Mouse (Mus musculus): ENCODE measurements around the gene Hddc3. TPM values are rescaled to one million over a fixed set of nuclear protein-coding genes. Genes with fewer than 3 reads are reported as not detected.
A peak's percentile ranks its signal among the peaks of the same experiment; 100 is the strongest.

The Hddc3 gene
- polyA plus RNA-seq (2016; fragmentation: Nextera tagmentation; extraction: Ambion mirVana): 24.8 and 24.9 TPM in 2 replicates

DNA sequence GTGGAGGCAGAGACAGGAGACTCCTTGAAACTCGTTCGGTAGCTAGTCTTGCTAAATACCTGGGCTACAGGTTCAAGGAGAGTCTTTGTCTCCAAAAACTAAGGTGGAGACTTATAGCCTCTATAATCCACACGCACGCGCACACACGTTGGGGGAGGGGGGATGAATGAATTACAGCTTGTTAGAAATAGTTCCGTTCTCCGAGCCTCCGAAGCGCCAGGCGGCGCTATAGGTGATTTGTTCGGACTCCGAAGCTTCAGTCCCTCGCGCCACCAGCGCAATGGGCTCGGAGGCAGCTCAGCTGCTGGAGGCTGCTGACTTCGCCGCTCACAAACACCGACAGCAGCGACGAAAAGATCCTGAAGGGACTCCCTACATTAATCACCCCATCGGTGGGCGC, at the start of gene Hddc3:
Gene Hddc3 (plus strand): TSS at position 247 of the 400 bp plus-strand sequence.
- peak within 1 kb of the TSS; percentile 73 for H3K4me3 ChIP-seq
- peaks cover 58% of the 10 kb centered on the region for H3K4me1 ChIP-seq
- peak; percentile 94 for DNase-seq (ENCODE audit: low spot score)
- peaks cover 9% of the 10 kb centered on the region for H3K36me3 ChIP-seq
- WGBS: under 1% methylated on average over 25 of the region's 25 CpGs
- H3K27me3 ChIP-seq (ENCODE audit: low read depth, poor library complexity, severe bottlenecking): peaks cover 16% of the 10 kb centered on the region
- H3K9me3 ChIP-seq (replicated peaks): no peaks in the 10 kb centered on the region
- H3K27ac ChIP-seq (replicated peaks): peak within 1 kb of the TSS; percentile 92

GRCm38 (mm10) chr7:80294062-80294763, 48.7 kb upstream of the Hddc3 start, which contains the start of gene Prc1:
Gene Prc1, plus strand, starts transcription at chr7:80294450.
- H3K4me1 ChIP-seq: peaks cover 35% of the 10 kb centered on the region
- H3K9me3 ChIP-seq (replicated peaks): no peaks in the 10 kb centered on the region
- peaks cover 59% of the 10 kb centered on the region for H3K36me3 ChIP-seq
- H3K4me3 ChIP-seq: peak within 1 kb of the TSS; percentile 79
- peak within 1 kb of the TSS; percentile 89 for H3K27ac ChIP-seq (replicated peaks)
- no peaks in the 10 kb centered on the region for H3K27me3 ChIP-seq (ENCODE audit: low read depth, poor library complexity, severe bottlenecking)
- peak; percentile 99 for DNase-seq (ENCODE audit: low spot score)
- under 1% methylated on average over 52 of the region's 52 CpGs for WGBS

GRCm38 (mm10) chr7:80294764-80295648, 47.9 kb upstream of the Hddc3 start:
- peak overlapping the region; percentile 79 for H3K4me3 ChIP-seq
- H3K36me3 ChIP-seq: peaks cover 61% of the 10 kb centered on the region
- peaks cover 39% of the 10 kb centered on the region for H3K4me1 ChIP-seq
- peak overlapping the region; percentile 89 for H3K27ac ChIP-seq (replicated peaks)
- no peaks in the 10 kb centered on the region for H3K27me3 ChIP-seq (ENCODE audit: low read depth, poor library complexity, severe bottlenecking)
- no peaks in the 10 kb centered on the region for H3K9me3 ChIP-seq (replicated peaks)
- DNase-seq (ENCODE audit: low spot score): no peak
- WGBS: 11% methylated on average over 37 of the region's 37 CpGs

- Histone ChIP-seq H3K36me3 (peaks cover 61% of the 10 kb centered on the region), H3K27ac (replicated peaks) (no peak overlapping the region), H3K4me3 (peak overlapping the region; percentile 79), H3K9me3 (replicated peaks) (no peaks in the 10 kb centered on the region), H3K4me1 (peaks cover 39% of the 10 kb centered on the region), H3K27me3 (ENCODE audit: low read depth, poor library complexity, severe bottlenecking) (no peaks in the 10 kb centered on the region)
- WGBS: 94% methylated on average over 6 of the region's 6 CpGs
- no peak for DNase-seq (ENCODE audit: low spot score)
Observed at GRCm38 (mm10) chr7:80296462-80296861, 46.4 kb upstream of the Hddc3 start.

GRCm38 (mm10) chr7:80297041-80297440, 45.9 kb upstream of the Hddc3 start:
- H3K9me3 ChIP-seq (replicated peaks): no peaks in the 10 kb centered on the region
- WGBS: 97% methylated on average over 3 of the region's 3 CpGs
- H3K36me3 ChIP-seq: peaks cover 62% of the 10 kb centered on the region
- peaks cover 39% of the 10 kb centered on the region for H3K4me1 ChIP-seq
- peak overlapping the region; percentile 20; the same call in 1 of the 2 replicates for H3K4me3 ChIP-seq
- DNase-seq (ENCODE audit: low spot score): no peak
- H3K27ac ChIP-seq (replicated peaks): no peak overlapping the region
- H3K27me3 ChIP-seq (ENCODE audit: low read depth, poor library complexity, severe bottlenecking): no peaks in the 10 kb centered on the region

GRCm38 (mm10) chr7:80298754-80299153, 44.1 kb upstream of the Hddc3 start:
- H3K4me1 ChIP-seq: peaks cover 38% of the 10 kb centered on the region
- H3K27me3 ChIP-seq (ENCODE audit: low read depth, poor library complexity, severe bottlenecking): no peaks in the 10 kb centered on the region
- no peak overlapping the region for H3K4me3 ChIP-seq
- no peaks in the 10 kb centered on the region for H3K9me3 ChIP-seq (replicated peaks)
- WGBS: 96% methylated on average over 4 of the region's 4 CpGs
- DNase-seq (ENCODE audit: low spot score): no peak
- H3K27ac ChIP-seq (replicated peaks): no peak overlapping the region
- peaks cover 79% of the 10 kb centered on the region for H3K36me3 ChIP-seq

GRCm38 (mm10) chr7:80299568-80299967, 43.3 kb upstream of the Hddc3 start:
- Histone ChIP-seq H3K9me3 (replicated peaks) (no peaks in the 10 kb centered on the region), H3K4me3 (no peak overlapping the region; the same call in 1 of the 2 replicates), H3K27me3 (ENCODE audit: low read depth, poor library complexity, severe bottlenecking) (no peaks in the 10 kb centered on the region), H3K4me1 (peaks cover 34% of the 10 kb centered on the region), H3K27ac (replicated peaks) (no peak overlapping the region), H3K36me3 (peaks cover 87% of the 10 kb centered on the region)
- 96% methylated on average over 3 of the region's 3 CpGs for WGBS
- DNase-seq (ENCODE audit: low spot score): no peak

GRCm38 (mm10) chr7:80301522-80301921, 41.4 kb upstream of the Hddc3 start:
- H3K4me1 ChIP-seq: peaks cover 20% of the 10 kb centered on the region
- H3K27me3 ChIP-seq (ENCODE audit: low read depth, poor library complexity, severe bottlenecking): no peaks in the 10 kb centered on the region
- 85% methylated on average over 2 of the region's 2 CpGs for WGBS
- DNase-seq (ENCODE audit: low spot score): no peak
- no peak overlapping the region for H3K4me3 ChIP-seq
- no peak overlapping the region for H3K27ac ChIP-seq (replicated peaks)
- peaks cover 98% of the 10 kb centered on the region for H3K36me3 ChIP-seq
- no peaks in the 10 kb centered on the region for H3K9me3 ChIP-seq (replicated peaks)

DNA sequence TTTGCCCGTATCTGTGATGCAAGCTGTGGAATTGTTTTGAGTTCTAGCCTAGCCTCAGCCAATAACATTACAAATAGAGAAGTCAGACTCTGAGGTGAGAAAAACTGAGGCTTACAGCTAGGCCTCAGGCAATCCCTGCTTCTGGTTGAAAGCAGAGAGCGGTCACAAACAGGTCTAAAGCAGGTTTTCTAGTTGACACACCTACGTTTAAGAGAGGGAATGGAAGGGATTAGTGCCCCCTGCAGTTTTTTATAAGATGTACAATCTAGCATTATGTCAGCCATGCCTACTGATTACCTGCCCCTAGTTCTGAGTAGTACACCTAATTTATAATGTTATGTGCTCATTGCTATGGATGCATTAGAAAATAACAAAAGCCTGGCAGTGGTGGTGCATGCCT, 35.1 kb upstream of the Hddc3 start:
- no peaks in the 10 kb centered on the region for H3K4me1 ChIP-seq
- H3K4me3 ChIP-seq: no peak overlapping the region
- 82% methylated on average over 3 of the region's 3 CpGs for WGBS
- peaks cover 100% of the 10 kb centered on the region for H3K36me3 ChIP-seq
- no peak for DNase-seq (ENCODE audit: low spot score)
- no peaks in the 10 kb centered on the region for H3K27me3 ChIP-seq (ENCODE audit: low read depth, poor library complexity, severe bottlenecking)
- H3K27ac ChIP-seq (replicated peaks): no peak overlapping the region
- H3K9me3 ChIP-seq (replicated peaks): no peaks in the 10 kb centered on the region

DNA sequence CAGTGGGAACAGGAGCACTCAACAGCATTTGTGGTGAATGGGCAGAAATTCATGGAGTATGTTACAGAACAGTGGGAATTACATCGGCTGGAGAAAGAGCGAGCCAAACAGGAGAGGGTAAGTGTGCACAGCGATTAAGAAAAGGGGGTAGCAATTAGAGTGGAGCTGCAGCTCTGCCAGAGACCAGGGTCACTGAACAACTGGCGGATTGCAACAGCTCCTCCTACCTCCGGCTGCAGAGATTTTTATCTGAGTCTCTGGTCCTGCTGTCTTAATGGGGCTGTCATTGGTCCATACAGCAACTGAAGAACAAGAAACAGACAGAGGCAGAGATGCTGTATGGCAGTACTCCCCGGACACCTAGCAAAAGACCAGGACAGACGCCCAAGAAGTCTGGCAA, 32.1 kb upstream of the Hddc3 start:
- DNase-seq (ENCODE audit: low spot score): no peak

GRCm38 (mm10) chr7:80315733-80316132, 27.2 kb upstream of the Hddc3 start:
- 88% methylated on average over 2 of the region's 2 CpGs for WGBS
- Histone ChIP-seq H3K36me3 (peaks cover 95% of the 10 kb centered on the region), H3K4me1 (no peaks in the 10 kb centered on the region), H3K27ac (replicated peaks) (no peak overlapping the region), H3K27me3 (ENCODE audit: low read depth, poor library complexity, severe bottlenecking) (no peaks in the 10 kb centered on the region), H3K4me3 (no peak overlapping the region), H3K9me3 (replicated peaks) (no peaks in the 10 kb centered on the region)
- DNase-seq (ENCODE audit: low spot score): no peak

More for the DNA sequence above, 32.1 kb upstream of the Hddc3 start:
- H3K9me3 ChIP-seq (replicated peaks): no peaks in the 10 kb centered on the region
- 87% methylated on average over 7 of the region's 7 CpGs for WGBS
- H3K36me3 ChIP-seq: peaks cover 100% of the 10 kb centered on the region
- H3K27ac ChIP-seq (replicated peaks): no peak overlapping the region
- H3K4me1 ChIP-seq: no peaks in the 10 kb centered on the region
- H3K27me3 ChIP-seq (ENCODE audit: low read depth, poor library complexity, severe bottlenecking): no peaks in the 10 kb centered on the region
- no peak overlapping the region for H3K4me3 ChIP-seq

GRCm38 (mm10) chr7:80317439-80318115, 25.3 kb upstream of the Hddc3 start:
- WGBS: 72% methylated on average over 1 of the region's 1 CpGs
- H3K4me3 ChIP-seq: no peak overlapping the region
- H3K9me3 ChIP-seq (replicated peaks): no peaks in the 10 kb centered on the region
- no peak for DNase-seq (ENCODE audit: low spot score)
- peaks cover 7% of the 10 kb centered on the region; the same call in 1 of the 2 replicates for H3K4me1 ChIP-seq
- no peak overlapping the region for H3K27ac ChIP-seq (replicated peaks)
- peaks cover 85% of the 10 kb centered on the region for H3K36me3 ChIP-seq
- no peaks in the 10 kb centered on the region for H3K27me3 ChIP-seq (ENCODE audit: low read depth, poor library complexity, severe bottlenecking)
